Mouse (Mus musculus) small intestine, adult 2 months (tissue): Measurements from ENCODE around the gene Ppfibp2.

Experiments used
- CTCF ChIP-seq: fragments of 200-500 bp; IDR thresholded peaks from 2 replicates; pipeline ENCODE4 v1.5.1; 2012; ENCODE audit warnings: low read depth, mild to moderate bottlenecking, control low read depth, inconsistent platforms, low read length, moderate library complexity, mixed read lengths; ENCODE audit not compliant: insufficient replicate concordance, insufficient read length; ENCODE audit errors: extremely low read depth
- POLR2A ChIP-seq: fragments of 200-500 bp; IDR thresholded peaks from 2 replicates; pipeline ENCODE4 v1.6.1; 2012; ENCODE audit warnings: low read depth, mild to moderate bottlenecking, control low read depth, inconsistent platforms, low read length, moderate library complexity

- no peak for TF ChIP-seq CTCF
- no peak for TF ChIP-seq POLR2A
These were observed 92.4 kb downstream of the Ppfibp2 start for GRCm38 (mm10) chr7:107687412-107687811.
